Mouse (Mus musculus) bone marrow, adult 2 months (tissue): ENCODE measurements around the gene Creb1.

Experiments
- CTCF ChIP-seq: fragments of 200-500 bp; IDR thresholded peaks from 2 replicates; pipeline ENCODE4 v1.5.1; 2011; ENCODE audit warnings: low read length, control low read depth; ENCODE audit not compliant: control insufficient read depth, insufficient read depth
- POLR2A ChIP-seq: fragments of 200-500 bp; IDR thresholded peaks from 2 replicates; pipeline ENCODE4 v1.6.1; 2011; ENCODE audit warnings: low read depth, mild to moderate bottlenecking, control low read depth, low read length, borderline replicate concordance; ENCODE audit not compliant: control insufficient read depth

- TF ChIP-seq POLR2A (no peak), CTCF (no peak)
These were observed 19.5 kb downstream of the Creb1 start for GRCm38 (mm10) chr1:64551908-64552307.
